Mouse (Mus musculus): Measurements from ENCODE around the gene Per2.

- TF ChIP-seq TAL1 (conservative IDR thresholded peaks at IDR 0.05; ENCODE audit: low read depth, low read length) (no peak), GATA1 (IDR thresholded peaks at IDR 0.05; ENCODE audit: borderline replicate concordance, low read length) (no peak), CTCF (IDR thresholded peaks at IDR 0.05; ENCODE audit: low read depth, low read length) (no peak)
Observed at GRCm38 (mm10) chr1:91457116-91457515, 2.0 kb downstream of the Per2 start.

Measured in G1E (cell line).